ENCODE assay signal across 10 mouse cellular contexts in the genomic region with DNA sequence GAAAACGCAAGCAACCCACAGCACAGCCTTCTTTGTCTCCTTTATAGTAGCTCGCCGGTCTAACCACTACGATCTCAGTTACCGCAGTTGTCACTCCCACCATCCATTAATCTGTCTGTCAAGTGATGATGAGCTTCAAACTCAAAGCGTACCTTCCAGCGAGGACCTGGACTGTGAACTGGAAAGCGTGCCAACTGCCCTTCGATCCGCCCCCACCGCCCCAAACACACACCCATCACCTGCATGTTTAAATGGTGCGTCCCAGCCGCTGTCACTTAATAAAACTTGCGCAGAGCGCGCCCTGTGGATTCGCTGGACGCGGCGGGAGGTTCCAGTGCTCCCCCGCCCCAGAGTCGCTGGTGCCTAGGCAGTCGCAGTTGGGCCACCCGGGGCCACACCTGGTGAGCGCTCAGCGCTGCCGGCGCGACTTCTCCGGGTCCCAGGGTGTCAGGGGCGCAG. TPM values are rescaled to one million over a fixed set of nuclear protein-coding genes. Genes with fewer than 3 reads are reported as not detected.
DNase-seq lines count a peak whose midpoint lies in the region; ATAC-seq and TF ChIP-seq lines count a peak whose summit lies in the region.
"Had no signal": no experiment of that assay in that cellular context is flagged by ENCODE, and none has a peak within 500 bp of the region (broad histone marks: within the 10 kb centered on the region; RNA-seq: fewer than 3 reads in every experiment).

A gene (plus strand): TSS at position 361 of the 459 bp plus-strand sequence.

- WGBS in heart, postnatal 0 days = 6% methylated on average over 31 of the region's 31 CpGs
- WGBS in forebrain, postnatal 0 days = 2% methylated on average over 31 of the region's 31 CpGs
- WGBS in olfactory bulb, adult 2 months = 4% methylated on average over 31 of the region's 31 CpGs

- TF ChIP-seq POLR2A in olfactory bulb, adult 2 months (IDR thresholded peaks at IDR 0.05; ENCODE audit: insufficient read depth, low read depth, low read length) = no peak

- TF ChIP-seq CTCF in heart, postnatal 0 days (IDR thresholded peaks at IDR 0.05; ENCODE audit: low read depth) = no peak
- TF ChIP-seq CTCF in forebrain, postnatal 0 days (IDR thresholded peaks at IDR 0.05; ENCODE audit: low read depth) = no peak
- no peak for TF ChIP-seq CTCF in olfactory bulb, adult 2 months (IDR thresholded peaks at IDR 0.05; ENCODE audit: insufficient read depth, low read depth, low read length)

- peaks cover 19% of the 10 kb centered on the region for H3K27me3 ChIP-seq in heart, postnatal 0 days (ENCODE audit: control insufficient read depth, insufficient read depth, low read length)
- H3K27me3 ChIP-seq in forebrain, postnatal 0 days (ENCODE audit: insufficient read depth, low read length) = peaks cover 9% of the 10 kb centered on the region

- no peak for ATAC-seq in heart, postnatal 0 days (ENCODE audit: insufficient read depth, low read depth)
- ATAC-seq in forebrain, postnatal 0 days = 0 out of 2 replicates have a peak, but pooled peaks have one; percentile 18
- ATAC-seq in CD4-positive, CD25-positive, alpha-beta regulatory T cell, adult 4 months = no peak

- no peak for TF ChIP-seq EP300 in heart, postnatal 0 days (IDR thresholded peaks at IDR 0.05; ENCODE audit: low read depth)

- H3K27ac ChIP-seq in heart, postnatal 0 days (ENCODE audit: low read depth) = no peak within 1 kb of the TSS
- no peak within 1 kb of the TSS for H3K27ac ChIP-seq in forebrain, postnatal 0 days (ENCODE audit: low read depth, low read length)
- H3K27ac ChIP-seq in olfactory bulb, adult 2 months (ENCODE audit: insufficient read depth, low read depth, low read length) = no peak within 1 kb of the TSS

- no peaks in the 10 kb centered on the region for H3K9me3 ChIP-seq in heart, postnatal 0 days (replicated peaks; ENCODE audit: control insufficient read depth, low read length)
- no peaks in the 10 kb centered on the region for H3K9me3 ChIP-seq in forebrain, postnatal 0 days (ENCODE audit: low read length)

- intact Hi-C loops in heart, postnatal 36 days (cut with DNase I) = no loop called here

- H3K36me3 ChIP-seq in heart, postnatal 0 days (replicated peaks; ENCODE audit: control insufficient read depth, insufficient read depth, low read length) = no peaks in the 10 kb centered on the region
- no peaks in the 10 kb centered on the region for H3K36me3 ChIP-seq in forebrain, postnatal 0 days (ENCODE audit: insufficient read depth)

- no peak within 1 kb of the TSS for H3K9ac ChIP-seq in heart, postnatal 0 days (replicated peaks; ENCODE audit: low read depth, low read length)
- H3K9ac ChIP-seq in forebrain, postnatal 0 days = no peak within 1 kb of the TSS; the same call in 1 of the 2 replicates

- H3K4me2 ChIP-seq in heart, postnatal 0 days (ENCODE audit: low read depth, low read length) = peak within 1 kb of the TSS; percentile 42
- H3K4me2 ChIP-seq in forebrain, postnatal 0 days (ENCODE audit: low read depth) = peak within 1 kb of the TSS; percentile 70

- 0 out of 2 replicates have a peak, but pooled peaks cover 3% of the 10 kb centered on the region for H3K4me1 ChIP-seq in heart, postnatal 0 days (ENCODE audit: control insufficient read depth, insufficient read depth)
- no peaks in the 10 kb centered on the region for H3K4me1 ChIP-seq in forebrain, postnatal 0 days (ENCODE audit: insufficient read depth)
- H3K4me1 ChIP-seq in olfactory bulb, adult 2 months (ENCODE audit: control insufficient read depth, insufficient read depth, low read length) = peaks cover 9% of the 10 kb centered on the region

- H3K4me3 ChIP-seq in heart, postnatal 0 days (ENCODE audit: low read depth, low read length) = peak within 1 kb of the TSS; percentile 21
- H3K4me3 ChIP-seq in forebrain, postnatal 0 days (ENCODE audit: low read depth, low read length) = peak within 1 kb of the TSS; percentile 39
- peak within 1 kb of the TSS; percentile 13; the same call in 1 of the 2 replicates for H3K4me3 ChIP-seq in olfactory bulb, adult 2 months (ENCODE audit: insufficient read depth, low read depth, low read length)
- H3K4me3 ChIP-seq: myocyte had no signal

- no peak for DNase-seq in heart, postnatal 0 days (ENCODE audit: low spot score)
- no peak for DNase-seq in heart, adult 11 months
- DNase-seq in forebrain, postnatal 0 days = peak; percentile 10
- peak; percentile 43 to 59 for DNase-seq in kidney, postnatal 4 days
- DNase-seq in left cerebral cortex, adult 11 months (ENCODE audit: low spot score) = no peak
- no peak for DNase-seq in heart, postnatal 36 days

RNA-seq across cellular contexts. Expression of the gene that starts here (rescaled TPM):
- not detected in 2 replicates for total RNA-seq in heart, postnatal 0 days (2014; rRNA removed; ENCODE audit: low replicate concordance)
- 0.10 TPM in 1 of 2 replicates, not detected in the other for polyA plus RNA-seq in heart, postnatal 0 days (2015; fragmentation: Nextera tagmentation; extraction: Ambion mirVana)
- 0.14 and 0.15 TPM in 2 replicates for total RNA-seq in forebrain, postnatal 0 days (2014; rRNA removed)
- polyA plus RNA-seq in forebrain, postnatal 0 days (2015; fragmentation: Nextera tagmentation; extraction: Ambion mirVana) = 0.06 and 0.07 TPM in 2 replicates
- not detected in 2 replicates for polyA plus RNA-seq in olfactory bulb, adult 2 months (2012; ENCODE audit: insufficient read depth, insufficient read length, low replicate concordance, missing spikeins)
- polyA plus RNA-seq in CD4-positive, CD25-positive, alpha-beta regulatory T cell, adult 4 months (2017; shearing (Covaris generic)) = under 1 TPM in 1 of 2 experiments, not detected in 1; 0.26 TPM
- not detected for total RNA-seq in heart, postnatal 36 days (2021)
- total RNA-seq: common myeloid progenitor, adult 5-6 weeks had no signal
- polyA plus RNA-seq: myocyte had no signal

Comparison
In these comparisons a context has a peak if more than half of its experiments do, and no peak if none do; other contexts are left out.
1. Peak in DNase-seq, ATAC-seq, H3K4me3 ChIP-seq and H3K4me2 ChIP-seq in forebrain, postnatal 0 days; RNA of the gene not detected or under 1 TPM.
2. DNase-seq: peak in kidney, postnatal 4 days (2 of 2); none in heart, postnatal 0 days (single experiment), heart, adult 11 months (single experiment), left cerebral cortex, adult 11 months (single experiment) and heart, postnatal 36 days (0 of 2).
3. Peak in every context shown above with its lines, with median percentiles within 50 percentile points of each other: H3K4me3 ChIP-seq.